Mouse (Mus musculus) layer of hippocampus, adult 8-10 months (tissue): ENCODE results near the gene Mgat1. TPM values are rescaled to one million over a fixed set of nuclear protein-coding genes. Genes with fewer than 3 reads are reported as not detected.
"Not testable (repeated sequence)": the region's sequence is repeated elsewhere in the genome, so short reads cannot be mapped to it uniquely, and the experiment has no call there.

Experiments
- DNase-seq, 2 experiments: peaks; one replicate each; pipeline ENCODE4 v3.0.0; 2022; ENCODE audit warnings: low spot score in 2 of 2
- total RNA-seq, 4 experiments: library from RNA; stranded (reverse); gene quantifications; 2 replicates each; pipeline ENCODE4 v1.2.4; 2022

Mgat1 gene
- total RNA-seq, 4 experiments from 2014 or later: 56.4 to 63.2 (median 59.5) TPM

GRCm38 (mm10) chr11:49262286-49262685, 18.3 kb downstream of the Mgat1 start:
- no peak for DNase-seq

- no peak for DNase-seq
These were observed 19.2 kb downstream of the Mgat1 start for GRCm38 (mm10) chr11:49263149-49263548.

GRCm38 (mm10) chr11:49264081-49264480, 20.1 kb downstream of the Mgat1 start:
- no peak for DNase-seq

- DNase-seq: no peak
These were observed 20.6 kb downstream of the Mgat1 start for GRCm38 (mm10) chr11:49264622-49265021.

- DNase-seq: no peak
These were observed 21.1 kb downstream of the Mgat1 start for GRCm38 (mm10) chr11:49265101-49265500.

- DNase-seq: no peak
These were observed 22.7 kb downstream of the Mgat1 start for GRCm38 (mm10) chr11:49266671-49267070.

- no peak for DNase-seq
These were observed 23.3 kb downstream of the Mgat1 start for GRCm38 (mm10) chr11:49267316-49267715.

- no peak for DNase-seq
These were observed 24.1 kb downstream of the Mgat1 start for GRCm38 (mm10) chr11:49267970-49268579.

GRCm38 (mm10) chr11:49269761-49270160, 25.8 kb downstream of the Mgat1 start:
- DNase-seq: no peak

- DNase-seq: no peak
These were observed 26.4 kb downstream of the Mgat1 start for GRCm38 (mm10) chr11:49270368-49270767.

GRCm38 (mm10) chr11:49271334-49271733, 27.3 kb downstream of the Mgat1 start:
- no peak for DNase-seq

- DNase-seq: no peak
These were observed 30.0 kb downstream of the Mgat1 start for GRCm38 (mm10) chr11:49273834-49274519.

- DNase-seq: no peak
These were observed 34.2 kb downstream of the Mgat1 start, which contains the start of gene Olfr1393 for GRCm38 (mm10) chr11:49278222-49278621. Gene Olfr1393, plus strand, starts transcription at chr11:49278304.

GRCm38 (mm10) chr11:49284982-49285381, 41.0 kb downstream of the Mgat1 start, which contains the start of gene Olfr1392:
Gene Olfr1392, plus strand, starts transcription at chr11:49285282.
- DNase-seq: not testable (repeated sequence)

- DNase-seq: no peak
These were observed 43.3 kb downstream of the Mgat1 start for GRCm38 (mm10) chr11:49287251-49287650.

- peak; percentile 39 to 42 for DNase-seq
These were observed 48.8 kb downstream of the Mgat1 start for GRCm38 (mm10) chr11:49292777-49293176.

- no peak for DNase-seq
These were observed 60.5 kb downstream of the Mgat1 start, which contains the start of gene Olfr10 for GRCm38 (mm10) chr11:49304441-49304840. Gene Olfr10, plus strand, starts transcription at chr11:49304741.

GRCm38 (mm10) chr11:49308547-49308946, 64.6 kb downstream of the Mgat1 start:
- DNase-seq: not testable (repeated sequence)

Other genes starting within 250 kb of the Mgat1 start
- 1 to 10 TPM in 3 of 4 experiments, under 1 TPM in 1; 0.92 to 4.2 (median 2.6) TPM for gene 9930111J21Rik2, start 192.9 kb upstream of the Mgat1 start, total RNA-seq
- under 1 TPM in 2 of 4 experiments, not detected in 2; 0.16 to 0.71 TPM for gene Tgtp2, start 180.0 kb upstream of the Mgat1 start, total RNA-seq
- 1 to 10 TPM in 2 of 4 experiments, under 1 TPM in 2; 0.89 to 1.4 (median 1.1) TPM for gene Ifi47, start 167.6 kb upstream of the Mgat1 start, total RNA-seq
- not detected for gene Olfr1396, start 129.3 kb upstream of the Mgat1 start, total RNA-seq
- gene Olfr1395, start 101.9 kb upstream of the Mgat1 start, total RNA-seq: not detected
- gene Olfr1394, start 89.8 kb upstream of the Mgat1 start, total RNA-seq: not detected
- not detected for gene Btnl9, start 57.0 kb upstream of the Mgat1 start, total RNA-seq
- gene Zfp62, start 40.9 kb upstream of the Mgat1 start, total RNA-seq: 10 to 100 TPM; 42.5 to 60.7 (median 52.8) TPM
- not detected for gene Olfr1393, start 34.1 kb downstream of the Mgat1 start, total RNA-seq
- not detected for gene Olfr1392, start 41.1 kb downstream of the Mgat1 start, total RNA-seq
- not detected for gene Olfr10, start 60.5 kb downstream of the Mgat1 start, total RNA-seq
- gene Olfr1391, start 78.6 kb downstream of the Mgat1 start, total RNA-seq: not detected
- not detected for gene Olfr1390, start 91.0 kb downstream of the Mgat1 start, total RNA-seq
- not detected for gene Olfr1389, start 178.9 kb downstream of the Mgat1 start, total RNA-seq
- under 1 TPM; 0.25 to 0.41 (median 0.31) TPM for gene Olfr1388, start 192.4 kb downstream of the Mgat1 start, total RNA-seq
- not detected for gene Olfr1387, start 211.2 kb downstream of the Mgat1 start, total RNA-seq
- gene Olfr1386, start 220.9 kb downstream of the Mgat1 start, total RNA-seq: not detected
- under 1 TPM in 2 of 4 experiments, not detected in 2; 0.11 to 0.18 TPM for gene Olfr1385, start 244.9 kb downstream of the Mgat1 start, total RNA-seq